9 mouse cellular contexts compared by ENCODE assay signal in genomic region chr17:80559050-80559449, GRCm38 (mm10). TPM values are rescaled to one million over a fixed set of nuclear protein-coding genes. Genes with fewer than 3 reads are reported as not detected.
DNase-seq lines count a peak whose midpoint lies in the region; ATAC-seq and TF ChIP-seq lines count a peak whose summit lies in the region.
"Had no signal": no experiment of that assay in that cellular context is flagged by ENCODE, and none has a peak within 500 bp of the region (broad histone marks: within the 10 kb centered on the region; RNA-seq: fewer than 3 reads in every experiment).

No protein-coding gene starts in this region.

- no peaks in the 10 kb centered on the region for H3K36me3 ChIP-seq in hindbrain, embryonic 14.5 days (replicated peaks; ENCODE audit: control insufficient read depth, insufficient read depth)
- peaks cover 10% of the 10 kb centered on the region for H3K36me3 ChIP-seq in hindbrain, embryonic 10.5 days
- H3K36me3 ChIP-seq in small intestine, adult 2 months (ENCODE audit: control insufficient read depth, insufficient read depth, low read length) = no peaks in the 10 kb centered on the region

- no peak overlapping the region for H3K9ac ChIP-seq in hindbrain, embryonic 14.5 days
- H3K9ac ChIP-seq: midbrain, embryonic 12.5 days had no signal

- H3K27me3 ChIP-seq in hindbrain, embryonic 14.5 days (ENCODE audit: control insufficient read depth, insufficient read depth, low read length) = no peaks in the 10 kb centered on the region
- H3K27me3 ChIP-seq in hindbrain, embryonic 10.5 days (ENCODE audit: insufficient read depth, poor library complexity, severe bottlenecking) = no peaks in the 10 kb centered on the region
- no peaks in the 10 kb centered on the region for H3K27me3 ChIP-seq in small intestine, adult 2 months (ENCODE audit: control insufficient read depth, insufficient read depth, low read length)
- H3K27me3 ChIP-seq: midbrain, embryonic 12.5 days had no signal

- H3K4me2 ChIP-seq in hindbrain, embryonic 14.5 days (replicated peaks) = no peak overlapping the region
- H3K4me2 ChIP-seq: midbrain, embryonic 12.5 days had no signal

- peaks cover 4% of the 10 kb centered on the region; the same call in 1 of the 2 replicates for H3K4me1 ChIP-seq in hindbrain, embryonic 14.5 days (replicated peaks; ENCODE audit: control insufficient read depth, insufficient read depth, low read length)
- H3K4me1 ChIP-seq in hindbrain, embryonic 10.5 days (replicated peaks) = peaks cover 11% of the 10 kb centered on the region
- H3K4me1 ChIP-seq in small intestine, adult 2 months (ENCODE audit: control insufficient read depth, insufficient read depth, insufficient read length, low read length) = no peaks in the 10 kb centered on the region; the same call in 1 of the 2 replicates

- TF ChIP-seq CTCF in small intestine, adult 2 months (IDR thresholded peaks at IDR 0.05; ENCODE audit: extremely low read depth, insufficient read length, insufficient replicate concordance, low read depth, low read length) = peak; percentile 74; the same call in 1 of the 2 replicates

- no peak for ATAC-seq in hindbrain, embryonic 14.5 days (ENCODE audit: low FRiP score)

- TF ChIP-seq POLR2A in small intestine, adult 2 months (IDR thresholded peaks at IDR 0.05; ENCODE audit: low read depth, low read length) = no peak

- no peaks in the 10 kb centered on the region for H3K9me3 ChIP-seq in hindbrain, embryonic 14.5 days (ENCODE audit: control insufficient read depth, low read length)
- no peaks in the 10 kb centered on the region for H3K9me3 ChIP-seq in hindbrain, embryonic 10.5 days
- H3K9me3 ChIP-seq: midbrain, embryonic 12.5 days had no signal

- peak; percentile 42 for DNase-seq in hindbrain, embryonic 14.5 days (ENCODE audit: low spot score)
- no peak for DNase-seq in hindbrain, embryonic 10.5 days (ENCODE audit: low spot score)
- DNase-seq in 416B (ENCODE audit: low read depth) = peak; percentile 64
- peak; percentile 84 for DNase-seq in NIH3T3 (ENCODE audit: low read depth)
- DNase-seq in embryo, embryonic 10 days (ENCODE audit: low spot score) = peak; percentile 78
- DNase-seq in kidney, postnatal 10 days = peak; percentile 76
- no peak for DNase-seq in frontal cortex, postnatal 36 days (ENCODE audit: low spot score in 2 of 2)

- 42% methylated on average over 11 of the region's 11 CpGs for WGBS in hindbrain, embryonic 14.5 days
- WGBS in hindbrain, embryonic 10.5 days = 40% methylated on average over 11 of the region's 11 CpGs
- WGBS in small intestine, adult 2 months = 32% methylated on average over 11 of the region's 11 CpGs

- H3K4me3 ChIP-seq in hindbrain, embryonic 14.5 days (replicated peaks; ENCODE audit: low read length) = no peak overlapping the region
- H3K4me3 ChIP-seq in hindbrain, embryonic 10.5 days = no peak overlapping the region
- no peak overlapping the region for H3K4me3 ChIP-seq in small intestine, adult 2 months (ENCODE audit: low read depth, low read length)
- H3K4me3 ChIP-seq: midbrain, embryonic 12.5 days had no signal

- H3K27ac ChIP-seq in hindbrain, embryonic 14.5 days = no peak overlapping the region
- H3K27ac ChIP-seq in hindbrain, embryonic 10.5 days = no peak overlapping the region
- no peak overlapping the region for H3K27ac ChIP-seq in small intestine, adult 2 months (ENCODE audit: insufficient read depth, low read depth, low read length)
- H3K27ac ChIP-seq: midbrain, embryonic 12.5 days had no signal

RNA-seq across cellular contexts. Expression of gene Cdkl4, which starts 18.6 kb away (rescaled TPM):
- polyA plus RNA-seq in hindbrain, embryonic 14.5 days (2014; fragmentation: Nextera tagmentation; extraction: Ambion mirVana) = 7.0 and 7.3 TPM in 2 replicates
- 2.9 and 3.0 TPM in 2 replicates for polyA plus RNA-seq in hindbrain, embryonic 10.5 days (2016; fragmentation: Nextera tagmentation; extraction: Ambion mirVana)
- polyA plus RNA-seq in small intestine, adult 2 months (2012; rRNA removed) = 0.03 TPM in 1 of 2 replicates, not detected in the other

Comparison
In these comparisons a context has a peak if more than half of its experiments do, and no peak if none do; other contexts are left out.
1. DNase-seq: peak in hindbrain, embryonic 14.5 days (single experiment), 416B (single experiment), NIH3T3 (single experiment), embryo, embryonic 10 days (single experiment) and kidney, postnatal 10 days (single experiment); none in hindbrain, embryonic 10.5 days (single experiment) and frontal cortex, postnatal 36 days (0 of 2).